Mouse (Mus musculus) CH12.LX (cell line): Measurements from ENCODE around the gene Pcid2.

ENCODE experiments used
- CHD2 ChIP-seq: IDR thresholded peaks from 2 replicates; pipeline ENCODE4 v1.6.1; 2011; ENCODE audit warnings: low read length, improper control_type of control experiment
- CTCF ChIP-seq, 2 experiments: IDR thresholded peaks in 1 of 2; conservative IDR thresholded peaks in 1 of 2; 2 replicates each; pipeline ENCODE4 v1.5.1; 2011 to 2012; ENCODE audit warnings: low read depth in 2 of 2, low read length in 2 of 2, improper control_type of control experiment in 1 of 2, inconsistent platforms in 1 of 2, mild to moderate bottlenecking in 1 of 2, moderate library complexity in 1 of 2
- EP300 ChIP-seq: IDR thresholded peaks from 2 replicates; pipeline ENCODE4 v1.6.1; 2011; ENCODE audit warnings: low read length, improper control_type of control experiment
- ETS1 ChIP-seq: conservative IDR thresholded peaks from 2 replicates; pipeline ENCODE4 v1.6.1; 2012; ENCODE audit warnings: low read depth, mild to moderate bottlenecking, inconsistent platforms, low read length, improper control_type of control experiment, moderate library complexity
- GABPA ChIP-seq: IDR thresholded peaks from 2 replicates; pipeline ENCODE4 v1.6.1; 2012; ENCODE audit warnings: low read depth, low read length, improper control_type of control experiment, inconsistent platforms; ENCODE audit not compliant: insufficient replicate concordance
- POLR2A ChIP-seq: IDR thresholded peaks from 2 replicates; pipeline ENCODE4 v1.6.1; 2011; ENCODE audit warnings: low read depth, mild to moderate bottlenecking, improper control_type of control experiment, low read length
- POLR2AphosphoS2 ChIP-seq: IDR thresholded peaks from 2 replicates; pipeline ENCODE4 v1.6.1; 2011; ENCODE audit warnings: low read depth, low read length, improper control_type of control experiment
- SMC3 ChIP-seq: IDR thresholded peaks from 2 replicates; pipeline ENCODE4 v1.6.1; 2011; ENCODE audit warnings: low read depth, low read length, improper control_type of control experiment
- TCF12 ChIP-seq: IDR thresholded peaks from 2 replicates; pipeline ENCODE4 v1.6.1; 2014; ENCODE audit warnings: low read depth, mild to moderate bottlenecking, inconsistent platforms, low read length, improper control_type of control experiment
- USF1 ChIP-seq: IDR thresholded peaks from 2 replicates; pipeline ENCODE4 v1.6.1; 2014; ENCODE audit warnings: low read depth, mild to moderate bottlenecking, inconsistent platforms, low read length, improper control_type of control experiment

DNA sequence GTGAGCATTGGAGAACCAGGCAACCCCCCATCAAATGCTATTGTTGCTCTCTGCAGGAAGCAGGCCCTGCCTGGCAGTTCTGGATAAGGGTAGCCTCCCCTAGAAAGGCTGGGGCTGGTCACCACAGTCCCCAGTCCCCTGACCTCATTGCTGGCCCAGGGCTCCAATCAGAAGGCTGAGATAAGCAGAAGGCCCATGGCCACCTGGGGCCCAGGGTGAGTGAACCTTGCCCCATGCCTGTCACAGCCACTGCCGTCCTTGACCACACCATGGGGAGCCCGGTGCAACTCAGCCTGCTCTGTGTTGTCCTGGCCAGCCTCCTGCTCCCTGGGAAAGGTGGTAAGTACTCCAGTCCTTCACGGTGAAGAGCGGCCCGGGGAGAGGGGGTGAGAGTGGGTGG, 67.7 kb downstream of the Pcid2 start:
- TF ChIP-seq EP300 = no peak
- no peak for TF ChIP-seq TCF12
- no peak for TF ChIP-seq USF1
- no peak for TF ChIP-seq CTCF (conservative IDR thresholded peaks at IDR 0.05 in 1 of 2, IDR thresholded peaks at IDR 0.05 in 1 of 2; ENCODE audit: low read depth in 2 of 2, low read length in 2 of 2)
- no peak for TF ChIP-seq POLR2A
- TF ChIP-seq SMC3 = no peak
- TF ChIP-seq POLR2AphosphoS2 = no peak
- TF ChIP-seq CHD2 = no peak
- TF ChIP-seq GABPA = no peak
- TF ChIP-seq ETS1 = no peak
